Mouse (Mus musculus) thymus, adult 2 months (tissue): ENCODE measurements around the gene Adcy3. TPM values are rescaled to one million over a fixed set of nuclear protein-coding genes. Genes with fewer than 3 reads are reported as not detected.
A peak's percentile ranks its signal among the peaks of the same experiment; 100 is the strongest.

Source experiments
- DNase-seq: peaks from one replicate; pipeline ENCODE4 v3.0.0; 2021
- H3K27ac ChIP-seq: fragments of 200-500 bp; 2 replicates; pipeline ENCODE4 v1.5.1; 2012; ENCODE audit warnings: low read length, control low read depth; ENCODE audit not compliant: control insufficient read depth, insufficient read depth
- H3K27me3 ChIP-seq: fragments of 200-500 bp; 2 replicates; pipeline ENCODE4 v1.6.1; 2012; ENCODE audit warnings: mild to moderate bottlenecking, low read length, moderate library complexity, mixed read lengths; ENCODE audit not compliant: control insufficient read depth, insufficient read depth
- H3K36me3 ChIP-seq: fragments of 200-500 bp; 2 replicates; pipeline ENCODE4 v1.6.1; 2012; ENCODE audit warnings: mild to moderate bottlenecking, low read length, moderate library complexity; ENCODE audit not compliant: control insufficient read depth, insufficient read depth
- H3K4me1 ChIP-seq: fragments of 200-500 bp; replicated peaks from 2 replicates; pipeline ENCODE4 v1.6.1; 2012; ENCODE audit warnings: low read length; ENCODE audit not compliant: control insufficient read depth, insufficient read depth
- H3K4me3 ChIP-seq: fragments of 200-500 bp; 2 replicates; pipeline ENCODE4 v1.5.1; 2012; ENCODE audit warnings: mild to moderate bottlenecking, low read length, control low read depth, moderate library complexity; ENCODE audit not compliant: control insufficient read depth, insufficient read depth
- CTCF ChIP-seq: fragments of 200-500 bp; IDR thresholded peaks from 2 replicates; pipeline ENCODE4 v1.5.1; 2012; ENCODE audit warnings: mild to moderate bottlenecking, control low read depth, low read length, moderate library complexity, borderline replicate concordance; ENCODE audit not compliant: control insufficient read depth, poor library complexity, insufficient read depth; ENCODE audit errors: extremely low read depth
- POLR2A ChIP-seq: fragments of 200-500 bp; IDR thresholded peaks from 2 replicates; pipeline ENCODE4 v1.6.1; 2012; ENCODE audit warnings: mild to moderate bottlenecking, low read length, control low read depth, moderate library complexity; ENCODE audit not compliant: control insufficient read depth, poor library complexity, insufficient read depth; ENCODE audit errors: extremely low read depth
- WGBS: fragments of 180-500 bp; shearing (Covaris S2); methylation state at CpG from one replicate; pipeline ENCODE4 v1.1.7; 2018; 5-methylcytosine and 5-hydroxymethylcytosine counted together
- polyA plus RNA-seq: library from polyadenylated mRNA; depleted of rRNA; stranded (reverse); fragments of >200 nt; gene quantifications from 2 replicates; pipeline ENCODE4 v1.2.3, GENCODE M21; 2012; rRNA removed

Gene Adcy3
- polyA plus RNA-seq: 20.8 and 25.5 TPM in 2 replicates

- Histone ChIP-seq H3K36me3 (no peaks in the 10 kb centered on the region), H3K27me3 (no peaks in the 10 kb centered on the region), H3K4me1 (peaks cover 23% of the 10 kb centered on the region), H3K27ac (peak within 1 kb of the TSS; percentile 57), H3K4me3 (peak within 1 kb of the TSS; percentile 67)
- WGBS: under 1% methylated on average over 79 of the region's 83 CpGs
- TF ChIP-seq CTCF (peak; percentile 48; the same call in 1 of the 2 replicates), POLR2A (peak; percentile 71)
- DNase-seq: peak; percentile 87
Measured at GRCm38 (mm10) chr12:4132941-4133846, at the start of gene Adcy3. TSS of gene Adcy3 (plus strand) at chr12:4133103.

DNA sequence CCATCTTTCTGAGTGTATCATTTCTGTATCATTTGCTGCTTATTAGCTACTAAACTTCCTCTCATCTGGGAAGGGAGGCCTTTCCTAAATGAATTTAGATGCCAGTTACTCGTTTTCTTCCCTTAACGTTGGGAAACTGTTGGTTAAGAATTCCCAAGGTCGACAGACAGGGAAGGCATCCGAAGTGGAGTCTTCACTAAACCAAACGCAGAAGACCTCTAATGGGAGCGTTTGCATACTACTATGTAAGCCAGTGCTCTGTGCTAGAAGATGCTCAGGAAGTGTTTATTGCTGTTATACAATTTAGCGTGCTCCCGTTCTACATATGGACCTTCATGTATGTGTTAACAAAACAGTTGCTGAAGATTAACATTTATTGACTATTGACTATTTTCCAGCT is 49.5 kb upstream of the Adcy3 start:
- no peak for DNase-seq
- 83% methylated on average over 8 of the region's 8 CpGs for WGBS

GRCm38 (mm10) chr12:4107383-4107782 is 25.5 kb upstream of the Adcy3 start:
- 86% methylated on average over 4 of the region's 4 CpGs for WGBS
- Histone ChIP-seq H3K4me1 (no peaks in the 10 kb centered on the region), H3K27ac (no peak overlapping the region), H3K36me3 (no peaks in the 10 kb centered on the region), H3K27me3 (no peaks in the 10 kb centered on the region), H3K4me3 (no peak overlapping the region)
- DNase-seq: peak; percentile 64
- peak; percentile 77; the same call in 1 of the 2 replicates for TF ChIP-seq CTCF
- TF ChIP-seq POLR2A: no peak

More for the DNA sequence above, 49.5 kb upstream of the Adcy3 start:
- no peaks in the 10 kb centered on the region for H3K27me3 ChIP-seq
- H3K4me3 ChIP-seq: no peak overlapping the region
- no peaks in the 10 kb centered on the region for H3K36me3 ChIP-seq
- TF ChIP-seq POLR2A: no peak
- TF ChIP-seq CTCF: no peak
- peaks cover 4% of the 10 kb centered on the region; the same call in 1 of the 2 replicates for H3K4me1 ChIP-seq
- H3K27ac ChIP-seq: no peak overlapping the region

DNA sequence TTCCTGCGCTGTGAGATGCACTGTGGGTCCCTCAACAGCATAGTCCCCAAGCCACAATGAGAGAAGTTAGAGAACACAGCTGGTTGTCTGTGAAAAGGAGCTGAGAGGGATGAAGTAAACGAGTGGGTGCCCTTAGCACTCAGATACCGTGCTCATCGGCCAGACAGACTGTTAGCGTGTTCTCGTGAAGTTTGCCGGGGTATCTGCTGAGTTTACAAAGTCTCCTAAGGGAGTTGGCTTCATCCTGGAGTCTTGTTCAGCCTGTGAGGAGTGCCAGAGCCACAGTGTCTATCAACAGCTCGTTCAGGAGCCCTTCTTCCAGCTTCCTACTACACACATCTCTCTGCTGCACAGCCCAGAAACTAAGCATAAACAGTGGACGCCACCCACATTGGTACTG is 16.8 kb upstream of the Adcy3 start:
- Histone ChIP-seq H3K4me3 (no peak overlapping the region), H3K4me1 (no peaks in the 10 kb centered on the region), H3K27ac (no peak overlapping the region), H3K27me3 (no peaks in the 10 kb centered on the region), H3K36me3 (no peaks in the 10 kb centered on the region)
- no peak for DNase-seq
- TF ChIP-seq POLR2A: no peak
- no peak for TF ChIP-seq CTCF
- 91% methylated on average over 9 of the region's 9 CpGs for WGBS

- H3K4me3 ChIP-seq: no peak overlapping the region
- H3K36me3 ChIP-seq: no peaks in the 10 kb centered on the region
- no peaks in the 10 kb centered on the region for H3K27me3 ChIP-seq
- TF ChIP-seq POLR2A: no peak
- TF ChIP-seq CTCF: no peak
- WGBS: 93% methylated on average over 3 of the region's 3 CpGs
- DNase-seq: no peak
- H3K4me1 ChIP-seq: no peaks in the 10 kb centered on the region
- no peak overlapping the region for H3K27ac ChIP-seq
Measured at GRCm38 (mm10) chr12:4117136-4117535, 15.8 kb upstream of the Adcy3 start.

- TF ChIP-seq POLR2A: no peak
- TF ChIP-seq CTCF: no peak
- no peak for DNase-seq
- H3K27ac ChIP-seq: no peak overlapping the region
- 85% methylated on average over 4 of the region's 4 CpGs for WGBS
- H3K4me1 ChIP-seq: peaks cover 4% of the 10 kb centered on the region
- no peaks in the 10 kb centered on the region for H3K36me3 ChIP-seq
- H3K27me3 ChIP-seq: no peaks in the 10 kb centered on the region
- no peak overlapping the region for H3K4me3 ChIP-seq
Measured at GRCm38 (mm10) chr12:4117579-4117978, 15.3 kb upstream of the Adcy3 start.
